Mouse (Mus musculus) CH12.LX (cell line): ENCODE results near the gene Olfr619. TPM values are rescaled to one million over a fixed set of nuclear protein-coding genes. Genes with fewer than 3 reads are reported as not detected.

Experiments used
- DNase-seq: peaks from one replicate; pipeline ENCODE4 v3.0.0-alpha.2; 2013; ENCODE audit errors: extremely low read depth
- H3K27ac ChIP-seq: 2 replicates; pipeline ENCODE4 v1.5.1; 2012; ENCODE audit warnings: low read depth, mild to moderate bottlenecking, control low read depth, moderate library complexity; ENCODE audit not compliant: insufficient read depth
- H3K27me3 ChIP-seq: replicated peaks from 2 replicates; pipeline ENCODE3; 2012; ENCODE audit warnings: inconsistent platforms
- H3K36me3 ChIP-seq, 2 experiments: replicated peaks in 1 of 2; 2 replicates each; pipeline versions ENCODE3 to v1.6.1; 2012; ENCODE audit warnings: inconsistent platforms in 1 of 2, low read length in 1 of 2, mild to moderate bottlenecking in 1 of 2, mixed read lengths in 1 of 2, moderate library complexity in 1 of 2; ENCODE audit not compliant: control insufficient read depth in 1 of 2, insufficient read depth in 1 of 2
- H3K4me1 ChIP-seq, 2 experiments: 2 replicates each; pipeline ENCODE4 v1.6.1; 2012; ENCODE audit warnings: inconsistent platforms in 1 of 2, moderate library complexity in 1 of 2; ENCODE audit not compliant: insufficient read depth in 2 of 2, control insufficient read depth in 1 of 2
- H3K4me2 ChIP-seq: 2 replicates; pipeline ENCODE4 v1.6.1; 2012; ENCODE audit warnings: low read depth, mild to moderate bottlenecking, control low read depth; ENCODE audit not compliant: poor library complexity, insufficient read depth, severe bottlenecking
- H3K4me3 ChIP-seq, 3 experiments: fragments of 150-350 bp in 1 of 3; sonication (generic) in 1 of 3; replicated peaks in 1 of 3; 2 replicates each; pipeline versions ENCODE3 to v1.5.1; 2011 to 2012; ENCODE audit warnings: low read depth in 2 of 3, low read length in 2 of 3, mild to moderate bottlenecking in 2 of 3, moderate library complexity in 2 of 3, control low read depth in 1 of 3, improper control_type of control experiment in 1 of 3, inconsistent platforms in 1 of 3, mixed read lengths in 1 of 3; ENCODE audit not compliant: poor library complexity in 1 of 3
- H3K79me2 ChIP-seq: replicated peaks from 2 replicates; pipeline ENCODE4 v1.6.1; 2012; ENCODE audit warnings: mild to moderate bottlenecking, moderate library complexity; ENCODE audit not compliant: control insufficient read depth, poor library complexity, insufficient read depth, severe bottlenecking; ENCODE audit errors: extremely low read depth
- H3K9ac ChIP-seq: 2 replicates; pipeline ENCODE4 v1.6.1; 2012; ENCODE audit warnings: low read depth, mild to moderate bottlenecking, control low read depth, moderate library complexity; ENCODE audit not compliant: insufficient read depth
- H3K9me3 ChIP-seq: replicated peaks from 2 replicates; pipeline ENCODE3; 2012; ENCODE audit warnings: low read length, inconsistent platforms, mixed read lengths
- BHLHE40 ChIP-seq: IDR thresholded peaks from 2 replicates; pipeline ENCODE4 v1.6.1; 2011; ENCODE audit warnings: mild to moderate bottlenecking, low read depth, low read length, improper control_type of control experiment
- CHD1 ChIP-seq: IDR thresholded peaks from 2 replicates; pipeline ENCODE4 v1.6.1; 2012; ENCODE audit warnings: low read depth, low read length, improper control_type of control experiment, inconsistent platforms
- CHD2 ChIP-seq: IDR thresholded peaks from 2 replicates; pipeline ENCODE4 v1.6.1; 2011; ENCODE audit warnings: low read length, improper control_type of control experiment
- GABPA ChIP-seq: IDR thresholded peaks from 2 replicates; pipeline ENCODE4 v1.6.1; 2012; ENCODE audit warnings: low read depth, low read length, improper control_type of control experiment, inconsistent platforms; ENCODE audit not compliant: insufficient replicate concordance
- JUN ChIP-seq: IDR thresholded peaks from 2 replicates; pipeline ENCODE4 v1.6.1; 2011; ENCODE audit warnings: low read depth, mild to moderate bottlenecking, low read length, improper control_type of control experiment, moderate library complexity; ENCODE audit not compliant: insufficient read depth
- JUND ChIP-seq: conservative IDR thresholded peaks from 2 replicates; pipeline ENCODE4 v1.6.1; 2011; ENCODE audit warnings: low read depth, low read length, improper control_type of control experiment
- MEF2A ChIP-seq: IDR thresholded peaks from 2 replicates; pipeline ENCODE4 v1.6.1; 2014; ENCODE audit warnings: low read depth, mild to moderate bottlenecking, inconsistent platforms, low read length, improper control_type of control experiment, borderline replicate concordance
- MXI1 ChIP-seq: IDR thresholded peaks from 2 replicates; pipeline ENCODE4 v1.6.1; 2011; ENCODE audit warnings: mild to moderate bottlenecking, low read depth, low read length, improper control_type of control experiment
- MYC ChIP-seq: IDR thresholded peaks from 2 replicates; pipeline ENCODE4 v1.6.1; 2011; ENCODE audit warnings: low read depth, mild to moderate bottlenecking, improper control_type of control experiment, low read length
- NELFE ChIP-seq: IDR thresholded peaks from 2 replicates; pipeline ENCODE4 v1.6.1; 2011; ENCODE audit warnings: low read depth, low read length, improper control_type of control experiment
- PAX5 ChIP-seq: IDR thresholded peaks from 2 replicates; pipeline ENCODE4 v1.6.1; 2012; ENCODE audit warnings: low read length, inconsistent platforms, mixed read lengths
- RAD21 ChIP-seq: IDR thresholded peaks from 2 replicates; pipeline ENCODE4 v1.6.1; 2011; ENCODE audit warnings: low read depth, mild to moderate bottlenecking, low read length, improper control_type of control experiment, moderate library complexity
- RCOR1 ChIP-seq: conservative IDR thresholded peaks from 2 replicates; pipeline ENCODE4 v1.6.1; 2012; ENCODE audit warnings: low read depth, mild to moderate bottlenecking, inconsistent platforms, low read length, improper control_type of control experiment
- SIN3A ChIP-seq: IDR thresholded peaks from 2 replicates; pipeline ENCODE4 v1.6.1; 2012; ENCODE audit warnings: low read length, improper control_type of control experiment, inconsistent platforms
- TCF12 ChIP-seq: IDR thresholded peaks from 2 replicates; pipeline ENCODE4 v1.6.1; 2014; ENCODE audit warnings: low read depth, mild to moderate bottlenecking, inconsistent platforms, low read length, improper control_type of control experiment
- UBTF ChIP-seq: IDR thresholded peaks from 2 replicates; pipeline ENCODE4 v1.6.1; 2012; ENCODE audit warnings: low read depth, mild to moderate bottlenecking, inconsistent platforms, low read length, improper control_type of control experiment, moderate library complexity
- USF1 ChIP-seq: IDR thresholded peaks from 2 replicates; pipeline ENCODE4 v1.6.1; 2014; ENCODE audit warnings: low read depth, mild to moderate bottlenecking, inconsistent platforms, low read length, improper control_type of control experiment
- ZKSCAN1 ChIP-seq: IDR thresholded peaks from 2 replicates; pipeline ENCODE4 v1.6.1; 2012; ENCODE audit warnings: low read depth, inconsistent platforms, low read length, improper control_type of control experiment, borderline replicate concordance
- ZNF384 ChIP-seq: IDR thresholded peaks from 2 replicates; pipeline ENCODE4 v1.6.1; 2012; ENCODE audit warnings: low read depth, low read length, improper control_type of control experiment, inconsistent platforms
- dilution Hi-C: fragments of 300-500 bp; cut with MboI; formaldehyde crosslinking; loops from 2 replicates; pipeline ENCODE4 v1.14.3; 2020; ENCODE audit warnings: low sequenced_read_pairs; ENCODE audit not compliant: extremely low pct_unique_long_range_greater_than_20kb, extremely low pct_ligation_motif_present
- in situ Hi-C: fragments of 300-500 bp; cut with MboI; formaldehyde crosslinking; loops from 3 replicates; pipeline ENCODE4 v1.14.3; 2019; ENCODE audit warnings: low sequenced_read_pairs, low pct_ligation_motif_present, low pct_unique_long_range_greater_than_20kb, mixed read lengths
- polyA plus RNA-seq: library from polyadenylated mRNA; unstranded; fragments of >175 nt; gene quantifications from 2 replicates; pipeline ENCODE4 v1.2.1, GENCODE M21; 2012; ENCODE audit warnings: low read depth; ENCODE audit not compliant: insufficient read length
- total RNA-seq, 2 experiments: library from RNA; depleted of rRNA; stranded (reverse); fragments of 300-350 nt in 1 of 2; fragments of >200 nt in 1 of 2; gene quantifications; 2 replicates each; pipeline ENCODE4 v1.2.3; 2012 to 2014

Gene Olfr619
- total RNA-seq (2012; rRNA removed) (not detected in 2 replicates), total RNA-seq (2014; rRNA removed) (not detected in 2 replicates), polyA plus RNA-seq (not detected in 2 replicates)

DNA sequence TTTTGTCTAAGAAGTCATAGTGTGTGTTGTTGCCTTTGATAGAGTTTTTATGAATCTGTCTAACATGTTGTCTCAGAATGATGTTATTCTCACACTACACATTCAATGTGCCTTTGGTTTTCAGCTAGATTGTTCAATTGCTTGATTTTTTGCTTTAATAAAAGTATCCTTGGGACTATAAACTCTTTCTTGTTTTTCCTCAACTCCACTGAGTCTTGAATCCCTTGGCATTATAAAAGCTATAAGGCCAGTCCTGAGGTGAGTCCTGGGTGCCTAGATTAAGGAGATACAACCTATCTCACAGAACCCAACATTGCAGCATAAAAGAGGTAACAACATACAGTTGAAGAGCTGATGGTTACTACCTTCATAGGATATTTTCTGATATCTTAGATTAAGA, at the start of gene Olfr619:
TSS of gene Olfr619 (plus strand) at position 301 of the 400 bp plus-strand sequence.
- in situ Hi-C loops = no loop called here
- no peaks in the 10 kb centered on the region for H3K9me3 ChIP-seq

DNA sequence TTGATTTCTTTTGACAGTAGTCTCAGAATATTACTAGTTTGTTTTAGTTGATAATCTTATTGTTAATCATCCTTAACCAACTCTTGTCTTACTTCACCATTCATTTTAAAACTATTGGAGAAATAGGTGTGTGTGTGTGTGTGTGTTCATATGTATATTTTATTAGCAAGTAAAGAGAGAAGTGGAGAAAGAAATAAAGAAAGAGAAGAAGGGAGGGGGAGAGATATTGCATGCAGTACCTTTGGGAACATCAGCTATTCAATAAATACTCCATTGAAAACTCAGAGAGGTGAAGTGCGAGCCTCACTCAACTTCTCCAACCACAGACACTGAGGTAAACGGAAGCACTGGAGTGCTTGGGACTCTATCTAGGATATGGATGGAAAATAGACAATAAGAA, 44.6 kb upstream of the Olfr619 start, which contains the start of gene Olfr615:
TSS of gene Olfr615 (plus strand) at position 301 of the 400 bp plus-strand sequence.
- no peak within 1 kb of the TSS for H3K27ac ChIP-seq
- TF ChIP-seq CHD1 = no peak
- no peak for TF ChIP-seq NELFE
- TF ChIP-seq ZNF384 = no peak
- no peak for TF ChIP-seq BHLHE40
- no peak for TF ChIP-seq MEF2A
- TF ChIP-seq TCF12 = no peak
- TF ChIP-seq UBTF = no peak
- no peak for TF ChIP-seq GABPA
- no peaks in the 10 kb centered on the region for H3K79me2 ChIP-seq
- H3K4me2 ChIP-seq = no peak within 1 kb of the TSS
- in situ Hi-C loops = no loop called here
- H3K9ac ChIP-seq = no peak within 1 kb of the TSS
- H3K36me3 ChIP-seq = no peaks in the 10 kb centered on the region
- no peak for DNase-seq
- no peaks in the 10 kb centered on the region for H3K4me1 ChIP-seq
- no peaks in the 10 kb centered on the region for H3K27me3 ChIP-seq
- H3K9me3 ChIP-seq = no peaks in the 10 kb centered on the region
- dilution Hi-C loops = no loop called here
- H3K4me3 ChIP-seq = no peak within 1 kb of the TSS

More for the DNA sequence above, at the start of gene Olfr619:
- Histone ChIP-seq H3K27ac (no peak within 1 kb of the TSS), H3K36me3 (no peaks in the 10 kb centered on the region), H3K79me2 (no peaks in the 10 kb centered on the region), H3K9ac (no peak within 1 kb of the TSS), H3K4me1 (no peaks in the 10 kb centered on the region), H3K4me3 (no peak within 1 kb of the TSS), H3K27me3 (no peaks in the 10 kb centered on the region), H3K4me2 (no peak within 1 kb of the TSS)
- dilution Hi-C loops = no loop called here
- TF ChIP-seq MXI1 = no peak
- no peak for TF ChIP-seq JUN
- TF ChIP-seq SIN3A = no peak
- TF ChIP-seq CHD2 = no peak
- no peak for TF ChIP-seq PAX5
- no peak for TF ChIP-seq ZKSCAN1
- TF ChIP-seq RAD21 = no peak
- no peak for TF ChIP-seq MYC
- no peak for TF ChIP-seq RCOR1
- no peak for TF ChIP-seq ZNF384
- no peak for TF ChIP-seq TCF12
- no peak for TF ChIP-seq JUND
- TF ChIP-seq USF1 = no peak
- no peak for DNase-seq
